Mouse (Mus musculus) embryonic facial prominence, embryonic 14.5 days (tissue): ENCODE measurements around the gene Gm2012. TPM values are rescaled to one million over a fixed set of nuclear protein-coding genes. Genes with fewer than 3 reads are reported as not detected.
"Not testable (repeated sequence)": the region's sequence is repeated elsewhere in the genome, so short reads cannot be mapped to it uniquely, and the experiment has no call there.

ENCODE experiments used
- ATAC-seq: fragments of 200-750 bp; cut with Nextera tagmentation; 2 replicates; pipeline ENCODE4 v1.8.0; 2017; ENCODE audit warnings: low read depth, moderate number of reproducible peaks, moderate TSS enrichment
- DNase-seq: peaks from one replicate; pipeline ENCODE4 v3.0.0-alpha.2; 2015; ENCODE audit warnings: low spot score
- H3K27ac ChIP-seq: fragments of 300-500 bp; sonication (generic); replicated peaks from 2 replicates; pipeline ENCODE4 v1.5.1; 2014; ENCODE audit warnings: low read depth, mild to moderate bottlenecking, low read length, moderate library complexity
- H3K27me3 ChIP-seq: fragments of 300-500 bp; sonication (generic); replicated peaks from 2 replicates; pipeline ENCODE4 v1.6.1; 2014; ENCODE audit warnings: low read length; ENCODE audit not compliant: control insufficient read depth, insufficient read depth
- H3K36me3 ChIP-seq: fragments of 300-500 bp; sonication (generic); 2 replicates; pipeline ENCODE4 v1.6.1; 2014; ENCODE audit warnings: low read length, mixed read lengths; ENCODE audit not compliant: control insufficient read depth, insufficient read depth
- H3K4me1 ChIP-seq: fragments of 300-500 bp; sonication (generic); 2 replicates; pipeline ENCODE4 v1.6.1; 2014; ENCODE audit warnings: antibody characterized with exemption, low read length; ENCODE audit not compliant: control insufficient read depth, insufficient read depth
- H3K4me2 ChIP-seq: fragments of 300-500 bp; sonication (generic); 2 replicates; pipeline ENCODE4 v1.6.1; 2014; ENCODE audit warnings: low read depth, mild to moderate bottlenecking, low read length, moderate library complexity, mixed read lengths
- H3K4me3 ChIP-seq: fragments of 300-500 bp; sonication (generic); 2 replicates; pipeline ENCODE4 v1.5.1; 2014; ENCODE audit warnings: low read depth, mild to moderate bottlenecking, low read length
- H3K9ac ChIP-seq: fragments of 300-500 bp; sonication (generic); 2 replicates; pipeline ENCODE4 v1.6.1; 2014; ENCODE audit warnings: low read depth, mild to moderate bottlenecking, low read length, moderate library complexity, mixed read lengths
- H3K9me3 ChIP-seq: fragments of 300-500 bp; sonication (generic); 2 replicates; pipeline ENCODE4 v1.6.1; 2016; ENCODE audit warnings: low read length; ENCODE audit not compliant: control insufficient read depth
- WGBS: fragments of 180-500 bp; shearing (Covaris S2); extraction: QIAGEN DNeasy Blood & Tissue Kit; methylation state at CpG from one replicate; pipeline ENCODE4 v1.1.7; 2014; 5-methylcytosine and 5-hydroxymethylcytosine counted together
- microRNA-seq: library from miRNA; unstranded; fragments of <30 nt; microRNA quantifications from one replicate; pipeline ENCODE4, GENCODE M21; 2016; ENCODE audit warnings: borderline number of aligned reads
- polyA plus RNA-seq: library from polyadenylated mRNA; unstranded; fragments of >200 nt; fragmentation: Nextera tagmentation; extraction: Ambion mirVana; gene quantifications from 2 replicates; pipeline ENCODE4 v1.2.1, GENCODE M21; 2014

Gm2012 gene
- polyA plus RNA-seq = not detected in 2 replicates

GRCm38 (mm10) chrX:26231255-26231654, at the start of gene Gm2012:
Gene Gm2012, minus strand, starts transcription at chrX:26231355.
- H3K4me1 ChIP-seq, H3K9ac ChIP-seq, H3K36me3 ChIP-seq, ATAC-seq, H3K9me3 ChIP-seq, H3K27me3 ChIP-seq, H3K4me2 ChIP-seq, H3K4me3 ChIP-seq, H3K27ac ChIP-seq, DNase-seq: not testable (repeated sequence)
- 86% methylated on average over 1 of the region's 5 CpGs for WGBS

- not testable (repeated sequence) for H3K9me3 ChIP-seq, DNase-seq, H3K27me3 ChIP-seq, H3K27ac ChIP-seq, H3K4me1 ChIP-seq, ATAC-seq, H3K36me3 ChIP-seq, H3K4me2 ChIP-seq, H3K4me3 ChIP-seq, H3K9ac ChIP-seq
- 79% methylated on average over 12 of the region's 12 CpGs for WGBS
These were observed 72.0 kb downstream of the Gm2012 start for GRCm38 (mm10) chrX:26159146-26159545.

Small RNA genes lying within 50 kb of the gene (microRNA-seq; reads per million reads assigned to microRNA genes)
- gene Gm26302 = not detected

Other genes with a start within 250 kb of the Gm2012 start
- not detected in 2 replicates for gene Gm5168, start 180.3 kb downstream of the Gm2012 start, polyA plus RNA-seq
- gene Gm2030, start 78.7 kb upstream of the Gm2012 start, polyA plus RNA-seq = not detected in 2 replicates